Mouse (Mus musculus) Muller cell, postnatal 12 days (primary cell): ENCODE results near the gene Lgals12.

Experiments used
- DNase-seq: peaks from one replicate; pipeline ENCODE4 v3.0.0-alpha.2; 2015; ENCODE audit errors: inconsistent ontology term

Gene Lgals12

GRCm38 (mm10) chr19:7583599-7583998 is 23.4 kb downstream of the Lgals12 start:
- no peak for DNase-seq

- DNase-seq: no peak
These were observed 23.9 kb downstream of the Lgals12 start for GRCm38 (mm10) chr19:7583101-7583500.

GRCm38 (mm10) chr19:7581042-7581441 is 26.0 kb downstream of the Lgals12 start:
- DNase-seq: no peak

- DNase-seq: no peak
These were observed 29.3 kb downstream of the Lgals12 start for GRCm38 (mm10) chr19:7577710-7578109.

GRCm38 (mm10) chr19:7576180-7576579 is 30.8 kb downstream of the Lgals12 start:
- no peak for DNase-seq

- DNase-seq: peak; percentile 25
These were observed 37.3 kb downstream of the Lgals12 start for GRCm38 (mm10) chr19:7569650-7570049.

DNA sequence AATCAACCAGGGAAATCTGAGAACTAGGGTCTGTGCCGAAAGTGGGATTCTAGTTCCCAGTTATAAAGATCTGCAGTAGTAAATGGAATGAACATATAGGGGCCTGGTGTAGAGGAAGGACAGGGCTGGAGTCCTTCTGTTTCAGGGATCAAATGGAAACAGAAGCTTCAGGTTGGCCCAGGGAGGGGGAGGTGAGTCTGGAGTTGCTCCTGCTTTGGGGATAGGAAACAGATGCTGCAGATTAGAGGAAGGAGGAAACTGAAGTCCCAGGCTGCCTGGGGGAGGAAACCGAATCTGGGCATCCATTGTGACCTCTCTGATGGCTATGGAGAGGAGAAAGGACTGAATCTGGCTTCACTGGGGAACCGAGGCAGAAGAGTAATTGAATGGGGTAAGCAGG is 38.6 kb downstream of the Lgals12 start:
- no peak for DNase-seq

DNA sequence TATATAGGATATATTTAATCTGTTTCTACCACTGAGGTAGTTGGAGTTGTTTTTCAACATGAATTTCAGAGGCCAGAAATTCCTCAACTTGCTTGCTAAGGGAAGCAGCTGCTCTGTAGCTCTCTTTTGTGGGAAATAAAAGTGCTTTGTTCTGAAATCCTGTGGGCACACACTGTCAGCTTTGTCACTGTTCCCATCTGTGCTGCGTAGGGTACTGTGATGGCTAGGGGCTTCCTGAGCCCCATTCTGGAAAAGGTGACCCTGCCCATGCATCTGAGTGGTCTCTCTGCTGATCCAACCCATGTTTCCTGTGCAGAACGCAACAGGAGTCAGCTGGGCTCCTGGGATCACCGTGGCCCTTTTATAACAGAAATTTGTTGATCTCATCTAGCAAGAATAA is 40.2 kb downstream of the Lgals12 start:
- DNase-seq: peak; percentile 43

DNA sequence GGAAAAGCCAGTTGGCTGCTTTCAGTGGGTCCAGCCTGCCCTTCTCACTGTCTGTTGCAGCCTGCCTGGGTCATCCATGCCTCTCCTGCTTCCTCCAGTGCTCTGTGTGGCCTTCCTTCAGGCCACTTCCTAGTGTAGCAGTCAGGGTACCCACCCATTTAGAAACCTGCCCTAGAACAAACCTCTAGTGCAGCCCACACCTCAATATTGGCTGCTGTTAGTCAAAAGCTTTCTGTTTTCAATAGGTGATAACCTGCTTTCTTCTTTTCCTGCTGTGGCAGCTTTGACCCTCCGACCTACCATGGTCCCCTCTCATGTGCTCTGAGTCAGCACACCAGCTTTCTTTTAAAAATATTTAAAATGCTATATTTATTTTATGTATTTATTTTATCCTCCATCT is 42.5 kb downstream of the Lgals12 start:
- no peak for DNase-seq

GRCm38 (mm10) chr19:7563676-7564075 is 43.3 kb downstream of the Lgals12 start:
- no peak for DNase-seq

- peak; percentile 16 for DNase-seq
These were observed 44.3 kb downstream of the Lgals12 start for GRCm38 (mm10) chr19:7562601-7563129.

- no peak for DNase-seq
These were observed 45.5 kb downstream of the Lgals12 start for GRCm38 (mm10) chr19:7561456-7561855.

DNA sequence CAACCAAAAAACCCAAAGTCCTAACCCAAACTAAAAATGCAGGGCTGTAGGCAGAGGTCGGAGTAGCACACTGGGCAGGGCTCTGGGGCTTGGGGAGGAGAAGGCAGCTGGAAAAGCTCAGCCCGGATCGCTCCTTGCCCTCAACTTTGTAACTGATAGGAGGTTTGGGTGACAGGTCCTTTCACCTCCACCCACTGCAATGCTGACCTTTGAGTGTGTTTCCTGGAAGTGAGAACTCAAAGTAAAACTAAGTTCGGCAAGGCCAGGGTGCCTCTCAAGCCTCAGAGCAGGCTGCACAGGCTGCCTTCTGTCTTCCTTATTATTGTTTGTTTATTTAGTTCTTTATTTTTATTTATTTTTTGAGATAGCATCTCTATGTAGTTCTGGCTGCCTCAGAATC is 47.0 kb downstream of the Lgals12 start:
- DNase-seq: no peak

DNA sequence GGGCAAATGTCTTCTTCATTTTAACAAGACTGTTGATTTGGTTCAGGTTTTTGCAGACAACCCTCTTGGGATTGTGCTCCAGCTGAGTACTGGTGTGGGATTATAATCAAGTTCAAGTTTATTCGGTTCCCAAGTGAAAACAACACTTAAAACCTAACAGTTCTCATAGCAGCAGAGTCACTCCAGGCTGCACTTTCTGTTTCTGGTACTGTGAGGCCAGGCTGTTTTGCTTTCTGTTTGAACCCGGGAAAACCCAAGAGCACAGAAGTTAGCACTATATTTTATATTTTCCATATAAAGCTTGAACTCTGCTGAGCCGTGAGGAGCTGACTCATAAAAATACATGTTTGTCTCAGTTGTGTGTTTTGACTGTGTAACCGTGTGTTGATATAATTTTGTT is 48.3 kb downstream of the Lgals12 start:
- no peak for DNase-seq

GRCm38 (mm10) chr19:7557844-7558243 is 49.1 kb downstream of the Lgals12 start:
- no peak for DNase-seq

DNA sequence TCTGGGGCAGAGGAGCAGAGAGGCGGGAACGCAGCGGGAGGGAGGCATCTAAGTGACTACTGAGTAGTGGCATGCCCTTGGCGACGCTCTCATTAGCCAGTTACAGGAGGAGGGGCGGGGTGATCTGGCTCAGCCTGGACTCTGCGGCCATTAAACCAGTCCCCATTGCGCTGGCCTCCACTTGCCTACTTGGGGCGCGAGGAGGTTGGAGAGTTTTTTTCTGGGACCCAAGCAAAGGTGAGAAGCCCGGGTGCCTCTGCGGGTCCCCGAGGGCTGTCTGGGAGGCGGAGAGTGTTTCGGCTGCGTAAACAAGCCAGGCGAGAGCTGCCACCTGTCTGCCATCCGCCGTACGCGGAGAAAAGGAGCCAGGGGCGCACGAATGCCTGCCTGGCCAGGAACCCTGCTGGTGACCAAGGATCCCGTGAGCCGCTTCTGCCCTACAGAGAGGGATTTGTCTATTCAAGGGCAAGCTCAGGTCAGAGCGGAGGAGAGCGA is 49.6 kb downstream of the Lgals12 start, which contains the start of gene Pla2g16:
Gene Pla2g16 (plus strand): TSS at position 132 of the 495 bp plus-strand sequence.
- peak; percentile 94 for DNase-seq

DNA sequence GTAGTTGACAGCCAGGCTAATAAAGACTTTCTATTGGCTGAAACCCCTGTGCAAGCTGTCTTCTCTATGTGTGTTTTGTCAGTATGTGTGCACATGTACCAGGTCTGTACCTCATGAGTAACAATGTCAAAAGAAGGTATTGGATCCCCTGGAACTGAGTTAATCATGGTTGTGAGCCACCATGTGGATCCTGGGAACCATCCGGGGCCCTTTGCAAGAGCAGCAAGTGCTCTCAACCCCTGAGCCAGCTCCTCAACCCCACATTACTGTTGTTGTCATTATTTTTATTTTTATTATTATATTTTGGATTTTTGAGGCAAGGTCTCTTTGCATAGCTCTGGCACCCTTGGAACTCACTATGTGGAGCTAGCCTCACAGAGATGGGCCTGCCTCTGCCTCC is 50.4 kb downstream of the Lgals12 start:
- DNase-seq: no peak

GRCm38 (mm10) chr19:7554881-7555280 is 52.1 kb downstream of the Lgals12 start:
- DNase-seq: no peak

GRCm38 (mm10) chr19:7553441-7553840 is 53.6 kb downstream of the Lgals12 start:
- no peak for DNase-seq

- DNase-seq: no peak
These were observed 54.7 kb downstream of the Lgals12 start for GRCm38 (mm10) chr19:7552301-7552673.

DNA sequence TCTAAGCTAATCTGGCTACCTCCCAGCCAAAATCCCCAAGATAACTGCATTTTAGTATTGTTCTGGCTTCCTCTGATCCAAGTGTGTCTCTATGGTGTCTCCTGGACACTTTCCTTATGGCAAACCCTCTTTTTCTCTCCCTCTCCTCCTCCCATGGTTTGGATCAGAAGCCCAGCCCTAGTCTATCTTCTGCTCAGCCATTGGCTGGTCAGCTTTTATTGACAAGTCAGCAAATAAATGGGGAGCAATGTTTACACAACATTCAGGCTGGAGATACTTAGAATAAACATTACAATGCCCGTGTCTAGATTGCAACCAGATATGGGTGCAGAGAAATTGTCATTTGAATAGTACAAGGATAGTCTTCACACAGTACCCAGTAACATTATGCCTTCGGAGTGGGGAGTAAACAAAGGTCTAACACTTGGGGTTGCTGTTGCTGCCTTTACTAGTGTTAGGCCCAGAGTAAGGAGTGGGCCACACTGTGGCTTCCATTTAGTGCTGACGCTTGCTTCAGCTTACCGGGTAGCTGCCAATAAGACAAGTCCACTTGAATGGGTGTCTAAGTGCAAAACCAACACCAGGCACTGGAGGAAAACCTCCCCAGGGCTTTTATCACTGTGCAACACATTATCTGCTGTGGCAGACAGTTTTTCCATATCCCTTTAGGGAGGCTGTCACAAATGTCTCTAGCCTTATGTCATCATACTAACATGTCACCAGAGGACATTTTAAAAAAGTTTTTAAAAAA is 55.3 kb downstream of the Lgals12 start:
- no peak for DNase-seq

GRCm38 (mm10) chr19:7548924-7549323 is 58.1 kb downstream of the Lgals12 start:
- no peak for DNase-seq
